Mouse (Mus musculus) embryo, embryonic 9.5 days (tissue): ENCODE measurements around the gene Arpin.

ENCODE experiments used
- DNase-seq: peaks from one replicate; pipeline ENCODE4 v3.0.0-alpha.2; 2017; ENCODE audit errors: extremely low spot score

The Arpin gene

DNA sequence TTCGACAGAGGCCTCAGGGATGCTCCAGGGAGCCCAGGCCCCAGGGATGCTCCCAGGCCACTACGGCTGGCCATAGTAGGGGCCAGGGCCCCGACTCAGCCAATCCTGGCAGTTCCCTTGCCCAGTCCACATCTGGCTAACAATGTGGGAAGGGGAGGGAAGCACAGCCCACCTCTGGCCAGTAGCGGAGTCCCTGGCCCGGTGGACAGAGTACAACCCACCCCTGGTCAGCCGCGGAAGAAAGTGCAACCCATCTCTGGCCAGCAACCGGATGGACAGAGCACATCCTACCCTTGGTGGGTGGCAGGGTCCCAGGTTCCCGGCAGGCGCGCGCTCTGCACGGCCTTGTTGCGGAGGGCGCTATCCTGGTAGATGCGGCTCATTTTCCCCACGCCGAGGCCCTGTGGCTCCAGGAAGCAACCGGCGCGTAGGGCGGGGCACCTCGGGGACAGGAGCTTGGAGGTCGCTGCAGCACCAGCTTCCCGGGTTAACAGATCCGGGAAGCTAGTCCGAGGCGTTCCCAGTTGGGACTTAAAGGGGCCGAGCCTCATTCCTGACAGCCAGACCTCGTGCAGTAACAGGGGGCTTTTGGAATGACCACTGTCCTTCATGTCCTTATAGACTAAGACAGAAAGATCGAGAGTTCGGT is at the start of gene Arpin:
TSS of gene Arpin (minus strand) at position 498 of the 649 bp plus-strand sequence.
- peak; percentile 80 for DNase-seq

DNA sequence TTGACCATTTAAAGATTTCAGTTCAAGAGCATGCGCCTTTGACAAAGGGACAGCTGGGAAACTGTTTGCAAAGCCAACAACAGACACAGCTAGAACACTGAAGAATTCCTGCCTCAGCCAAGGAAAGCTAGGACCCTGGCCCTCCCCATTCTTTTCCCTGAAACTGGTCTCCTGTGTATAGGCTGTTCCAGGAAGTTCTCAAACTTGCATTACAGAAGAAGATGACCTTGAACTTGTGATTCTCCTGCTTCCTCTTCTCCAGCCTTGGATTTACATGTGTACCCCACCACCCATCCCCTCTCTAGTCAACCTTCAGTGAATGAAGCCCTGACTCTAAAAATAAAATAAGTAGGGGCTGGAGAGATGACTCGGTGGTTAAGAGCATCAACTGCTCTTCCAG is 40.2 kb upstream of the Arpin start:
- no peak for DNase-seq

DNA sequence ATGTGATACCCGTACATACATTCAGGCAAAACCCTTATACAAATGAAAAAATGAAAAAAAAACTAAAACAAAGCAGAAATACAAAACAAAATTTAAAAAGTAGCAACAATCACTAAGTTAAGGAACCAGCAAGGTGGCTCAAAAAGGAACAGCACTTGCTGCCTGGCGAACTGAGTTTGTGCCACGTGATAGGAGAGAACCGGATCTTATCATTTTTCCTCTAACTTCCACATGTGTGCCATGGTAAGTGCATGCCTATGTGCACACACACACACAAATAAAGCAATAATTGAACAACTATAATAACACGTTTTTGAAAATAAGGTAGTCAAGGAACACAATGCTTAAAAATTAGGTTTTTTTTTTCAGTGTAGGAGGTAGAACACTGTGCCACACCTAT is 37.0 kb upstream of the Arpin start:
- no peak for DNase-seq

DNA sequence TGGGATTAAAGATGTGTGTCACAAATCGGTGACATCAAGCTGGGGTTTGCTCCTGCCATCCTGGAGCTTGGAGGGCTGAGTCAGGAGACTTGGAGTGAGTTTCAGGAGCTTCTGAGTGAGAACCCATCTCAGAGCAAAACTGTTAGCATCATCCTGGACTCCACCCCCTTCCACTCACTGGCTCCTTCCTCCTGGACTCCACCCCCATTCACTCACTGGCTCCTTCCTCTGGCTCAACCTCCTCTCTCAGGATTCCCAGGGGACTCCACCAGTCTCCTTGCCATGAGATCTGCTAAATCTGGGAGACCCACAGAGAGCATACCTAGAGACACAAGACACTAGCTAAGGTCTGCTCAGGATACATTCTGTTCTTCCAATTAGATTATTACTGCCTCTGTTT is 35.2 kb upstream of the Arpin start:
- no peak for DNase-seq

DNA sequence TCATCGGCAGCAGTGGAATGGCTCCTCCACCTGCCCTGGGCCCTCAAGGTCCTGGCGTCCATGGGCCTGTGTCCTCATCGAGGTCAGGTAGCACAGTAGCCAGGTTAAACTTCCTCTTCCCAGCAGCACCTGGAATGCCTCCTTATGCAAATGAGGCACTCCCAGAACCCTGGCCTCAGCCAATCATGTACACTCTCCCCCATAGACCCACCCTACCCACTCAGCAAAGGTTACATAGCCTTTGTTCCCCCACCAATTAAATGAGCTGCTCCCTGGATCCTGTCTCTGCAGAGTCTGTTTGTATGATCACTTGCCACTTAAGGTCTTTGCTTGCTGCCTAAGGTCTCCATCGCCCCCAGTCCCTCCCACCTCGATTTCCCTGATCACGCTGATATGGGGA is 33.2 kb upstream of the Arpin start:
- no peak for DNase-seq

DNA sequence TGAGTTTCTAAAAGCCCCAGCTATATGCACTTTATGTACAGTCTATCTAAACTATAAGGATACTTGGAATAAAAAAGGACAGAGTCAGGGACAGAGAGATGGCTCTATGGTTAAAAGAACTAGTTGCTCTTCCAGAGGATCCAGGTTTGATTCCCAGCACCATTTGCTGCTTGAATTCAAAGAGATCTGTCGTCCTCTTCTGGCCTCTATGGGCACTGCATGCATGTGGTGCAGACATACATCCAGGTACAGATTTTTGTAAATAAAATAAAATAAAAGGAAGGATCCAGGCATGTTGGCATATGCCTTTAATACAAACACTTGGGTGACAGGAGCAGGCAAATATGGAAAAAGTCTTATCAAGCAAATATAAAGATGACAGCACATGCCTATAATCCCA is 26.4 kb upstream of the Arpin start:
- DNase-seq, result no peak

DNA sequence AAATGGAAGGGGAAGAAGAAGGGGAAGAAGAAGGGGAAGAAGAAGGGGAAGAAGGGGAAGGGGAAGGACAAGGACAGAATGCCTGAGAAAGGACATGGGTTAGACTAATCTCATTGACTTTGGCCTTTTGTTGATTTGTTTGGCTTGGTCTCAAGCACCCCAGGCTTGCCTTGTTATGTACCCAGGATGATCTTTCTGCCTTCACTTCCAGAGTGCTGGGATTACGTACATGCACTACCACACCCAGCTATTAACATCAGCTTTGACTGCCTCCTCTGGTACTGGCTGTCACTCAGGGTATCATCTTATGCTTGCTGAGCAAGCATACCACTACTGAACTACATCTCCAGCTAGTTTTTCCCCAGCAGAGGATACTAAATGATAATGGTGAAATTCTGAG is 21.0 kb upstream of the Arpin start:
- no peak for DNase-seq

DNA sequence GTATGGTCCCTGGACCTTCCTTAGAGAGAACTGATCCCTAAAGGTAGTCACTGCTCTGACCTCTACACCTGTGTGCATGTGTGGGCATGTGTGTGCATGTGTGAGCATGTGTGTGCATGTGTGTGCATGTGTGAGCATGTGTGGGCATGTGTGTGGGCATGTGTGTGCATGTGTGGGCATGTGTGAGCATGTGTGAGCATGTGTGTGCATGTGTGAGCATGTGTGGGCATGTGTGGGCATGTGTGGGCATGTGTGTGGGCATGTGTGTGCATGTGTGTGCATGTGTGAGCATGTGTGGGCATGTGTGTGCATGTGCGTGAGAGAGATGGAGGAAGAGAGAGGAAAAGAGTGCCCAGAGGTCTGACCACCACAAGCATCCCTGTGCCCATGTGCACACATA is 19.7 kb upstream of the Arpin start:
- DNase-seq, result no peak

DNA sequence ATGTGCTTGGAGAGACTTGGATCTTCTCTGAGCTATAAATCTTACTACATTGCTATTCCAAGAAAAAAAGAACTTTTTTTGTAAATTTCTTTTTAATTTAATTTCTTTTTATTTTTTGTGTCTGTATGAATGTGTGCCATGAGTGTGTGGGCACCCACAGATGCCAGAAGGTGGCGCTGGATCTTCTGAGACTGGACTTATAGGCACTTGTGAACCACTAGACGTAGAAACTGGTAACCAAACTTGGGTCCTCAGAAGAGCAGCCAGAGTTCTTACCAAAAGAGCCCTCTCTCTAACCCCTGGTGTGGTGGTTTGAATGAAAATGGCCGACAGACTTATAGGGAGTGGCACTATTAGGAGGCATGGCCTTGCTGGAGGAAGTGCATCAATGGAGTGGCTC is 15.9 kb upstream of the Arpin start:
- no peak for DNase-seq

DNA sequence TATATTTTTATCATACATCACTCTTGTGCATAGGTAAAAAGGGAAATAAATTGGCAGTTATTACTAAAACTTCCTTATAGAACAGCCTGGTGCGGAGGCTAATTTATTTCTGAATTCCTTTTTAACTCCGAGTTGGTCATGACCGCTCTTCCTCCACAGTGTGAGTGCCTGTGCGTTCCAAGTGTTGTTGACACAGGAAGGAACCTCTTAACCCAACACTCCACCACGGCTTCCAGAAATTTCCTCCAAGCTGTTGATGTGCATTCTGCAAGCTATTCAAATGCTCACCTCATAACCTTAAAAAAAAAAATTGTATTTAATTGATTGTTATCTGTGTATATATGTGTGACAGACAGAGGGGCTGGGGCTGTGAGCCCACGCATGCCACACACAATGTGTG is 15.1 kb upstream of the Arpin start:
- no peak for DNase-seq

DNA sequence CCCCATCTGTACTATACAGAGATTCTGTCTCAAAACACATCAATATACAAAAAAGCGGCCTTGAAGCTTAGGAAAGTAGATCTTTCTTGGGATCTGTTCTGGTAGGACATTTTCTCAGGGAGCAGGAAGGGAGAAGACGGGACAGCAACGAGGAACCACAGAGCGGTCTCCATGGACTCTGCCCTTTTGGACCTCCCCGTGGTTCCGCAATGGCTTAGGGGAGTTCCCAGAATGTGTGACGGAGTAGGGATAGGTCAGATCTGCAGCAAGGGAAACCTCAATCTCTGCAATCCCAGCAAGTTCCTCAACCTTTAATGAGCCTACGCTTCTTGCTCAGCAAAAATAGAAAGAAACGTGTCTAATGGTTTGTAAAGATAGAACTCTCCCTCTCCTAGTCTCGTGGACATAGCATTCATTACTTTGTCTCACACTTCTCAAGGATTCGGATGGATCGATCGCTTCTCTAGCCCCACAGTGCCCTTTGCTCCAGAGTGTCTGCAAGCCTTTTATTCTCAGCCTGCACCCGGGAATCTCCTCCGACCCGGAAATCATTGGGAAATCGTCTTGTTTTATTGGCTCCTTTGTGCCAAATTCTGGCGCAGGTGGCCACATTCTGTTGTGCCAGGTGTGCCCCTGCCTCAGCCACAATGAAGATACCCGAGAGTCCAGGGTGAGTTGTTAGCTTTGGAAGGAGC is 499 bp upstream of the Arpin start:
- peak; percentile 43 for DNase-seq

DNA sequence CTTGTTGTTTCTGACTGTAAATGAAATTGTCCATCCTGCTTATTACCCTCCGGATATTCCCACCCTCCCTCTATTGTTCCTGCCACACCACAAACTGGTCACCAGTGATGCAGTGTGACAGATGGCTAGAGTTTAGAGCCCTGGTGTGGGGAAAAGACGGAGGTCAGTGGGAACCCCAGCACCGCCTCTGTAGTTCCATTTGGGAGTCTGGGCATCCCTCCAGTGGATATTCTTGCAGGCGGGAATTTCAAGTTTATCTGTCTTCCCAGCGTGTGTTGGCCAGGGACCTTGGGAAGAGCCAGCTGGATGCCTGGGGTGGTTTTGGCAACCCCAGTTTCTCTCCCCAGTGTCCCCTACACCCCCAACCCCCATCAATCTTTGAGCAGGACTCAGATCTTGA is 698 bp downstream of the Arpin start:
- DNase-seq, result no peak

DNA sequence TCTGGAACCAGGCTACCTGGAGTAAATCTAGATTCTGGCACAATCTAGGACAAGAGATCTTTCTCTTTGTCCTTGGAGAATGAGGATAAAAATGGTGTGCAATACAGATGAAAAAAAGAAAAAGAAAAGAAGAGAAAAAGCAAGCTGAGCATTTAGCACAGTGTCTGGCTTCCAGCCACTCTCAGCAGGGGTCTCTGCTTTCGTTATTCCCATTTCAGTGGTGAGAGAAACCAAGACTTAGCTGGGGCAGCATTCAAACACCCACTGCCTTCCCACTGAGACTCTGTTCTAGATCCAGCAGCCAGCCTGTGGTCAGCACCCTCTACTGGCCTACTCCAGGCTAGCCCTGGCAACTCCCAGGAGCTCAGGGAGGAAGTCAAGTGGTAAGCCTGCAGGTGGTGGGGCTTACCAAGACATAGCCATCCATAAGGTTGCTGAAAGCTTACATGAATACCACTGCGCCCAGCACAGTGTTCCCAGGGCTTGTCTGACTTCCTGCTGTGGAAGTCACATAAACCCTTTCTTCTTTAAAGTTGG is 6.6 kb downstream of the Arpin start:
- DNase-seq, result no peak

DNA sequence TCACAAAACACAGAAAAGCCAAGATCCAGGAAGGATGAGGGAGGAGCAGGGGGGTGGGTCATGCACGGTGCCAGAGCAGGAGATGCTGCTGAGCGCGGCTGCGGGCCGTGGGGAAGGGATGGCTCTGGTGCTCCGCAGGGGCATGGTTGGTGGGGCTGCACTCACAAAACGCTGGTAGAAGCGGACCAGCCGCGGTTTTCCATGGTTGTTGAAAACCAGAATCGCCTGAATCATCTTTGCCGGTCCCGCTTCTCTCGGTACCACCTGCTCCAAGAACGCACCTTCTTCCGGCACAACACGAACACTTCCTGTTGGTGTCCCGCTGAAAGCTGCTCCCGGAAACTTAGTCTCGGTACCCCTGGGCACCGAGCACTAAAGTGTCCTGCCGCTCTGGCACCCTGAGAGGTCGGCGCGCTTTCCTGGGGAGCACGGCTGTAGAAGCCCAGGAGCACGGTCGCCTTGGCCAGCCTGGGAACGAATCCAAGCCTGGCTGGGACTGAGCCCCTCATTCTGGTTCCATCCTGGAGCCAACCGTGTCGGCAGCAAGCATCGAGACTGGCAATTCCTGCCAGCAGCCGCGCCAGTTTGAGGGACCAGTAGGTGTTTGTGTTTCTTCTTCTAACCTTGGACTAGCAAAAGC is 14.7 kb downstream of the Arpin start, which contains the start of gene Ap3s2:
TSS of gene Ap3s2 (minus strand) at position 306 of the 640 bp plus-strand sequence.
- DNase-seq, result peak; percentile 92

DNA sequence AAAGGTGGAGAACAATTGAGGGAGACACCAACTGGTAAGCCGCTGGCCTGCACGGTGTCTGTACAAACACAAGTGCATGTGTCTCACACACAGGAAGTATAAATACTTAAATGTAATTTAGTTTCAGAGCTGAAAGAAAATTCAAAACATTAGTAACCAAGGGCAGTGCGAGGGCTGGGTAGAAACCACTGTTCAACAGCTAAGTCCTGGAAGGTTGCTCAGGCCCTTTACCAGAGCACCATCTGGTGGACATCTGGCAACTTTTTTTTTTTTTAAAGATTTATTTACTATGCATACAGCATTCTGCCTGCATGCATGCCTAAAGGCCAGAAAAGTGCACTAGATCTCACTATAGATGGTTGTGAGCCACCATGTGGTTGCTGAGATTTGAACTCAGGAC is 20.6 kb downstream of the Arpin start:
- peak; percentile 27 for DNase-seq

DNA sequence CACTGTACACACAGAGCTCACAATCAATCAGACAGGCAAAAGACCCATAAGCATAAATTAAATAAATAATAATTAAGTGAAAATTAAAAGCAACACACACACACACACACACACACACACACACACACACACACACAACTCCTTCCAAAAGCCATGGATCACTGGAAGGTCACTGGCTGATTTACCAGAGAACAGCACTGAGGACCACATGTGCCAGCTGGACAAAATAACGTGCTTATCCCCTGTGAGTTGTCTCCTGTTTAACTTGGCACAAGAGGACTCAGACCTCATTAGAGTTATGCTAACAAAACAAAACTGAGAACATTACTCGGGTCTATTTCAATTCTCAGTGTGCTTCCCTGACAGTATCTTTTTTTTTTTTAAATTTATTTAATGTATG is 27.8 kb downstream of the Arpin start:
- DNase-seq, result no peak

DNA sequence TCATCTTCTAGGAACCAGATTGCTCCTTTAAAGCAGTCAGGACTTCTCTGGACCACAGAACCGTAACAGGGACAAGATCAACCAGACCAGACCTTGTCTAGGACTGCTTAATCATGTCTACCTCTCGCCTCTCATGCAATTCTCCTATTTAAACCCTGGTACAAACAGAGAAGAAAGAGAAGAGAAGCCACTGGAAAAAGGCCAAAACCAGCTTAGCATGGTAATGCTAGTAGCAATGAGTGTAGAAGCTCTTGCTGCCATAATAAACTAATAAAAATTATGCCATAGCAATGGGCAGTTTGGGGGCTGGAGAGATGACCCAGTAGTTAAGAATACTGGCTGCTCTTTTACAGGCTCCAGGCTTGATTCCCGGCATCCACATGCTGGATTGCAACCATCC is 28.2 kb downstream of the Arpin start:
- DNase-seq, result no peak

DNA sequence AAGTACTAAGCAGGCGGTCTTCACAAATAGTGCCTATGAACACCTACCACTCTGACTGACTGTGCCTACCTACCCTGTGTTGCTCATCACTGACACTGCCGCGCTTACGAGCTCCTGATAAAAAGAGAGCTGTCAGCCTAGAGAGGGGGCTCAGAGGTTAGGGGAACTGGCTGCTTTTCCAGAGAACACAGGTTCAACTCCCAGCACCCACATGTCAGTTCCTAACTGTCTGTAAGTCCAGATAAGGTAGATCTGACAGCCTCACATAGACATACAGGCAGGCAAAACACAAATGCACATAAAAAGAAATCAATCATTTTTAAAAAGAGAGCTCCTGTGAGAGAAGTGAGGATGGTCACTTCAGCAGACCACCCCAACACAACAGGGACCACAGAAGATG is 30.0 kb downstream of the Arpin start:
- no peak for DNase-seq

DNA sequence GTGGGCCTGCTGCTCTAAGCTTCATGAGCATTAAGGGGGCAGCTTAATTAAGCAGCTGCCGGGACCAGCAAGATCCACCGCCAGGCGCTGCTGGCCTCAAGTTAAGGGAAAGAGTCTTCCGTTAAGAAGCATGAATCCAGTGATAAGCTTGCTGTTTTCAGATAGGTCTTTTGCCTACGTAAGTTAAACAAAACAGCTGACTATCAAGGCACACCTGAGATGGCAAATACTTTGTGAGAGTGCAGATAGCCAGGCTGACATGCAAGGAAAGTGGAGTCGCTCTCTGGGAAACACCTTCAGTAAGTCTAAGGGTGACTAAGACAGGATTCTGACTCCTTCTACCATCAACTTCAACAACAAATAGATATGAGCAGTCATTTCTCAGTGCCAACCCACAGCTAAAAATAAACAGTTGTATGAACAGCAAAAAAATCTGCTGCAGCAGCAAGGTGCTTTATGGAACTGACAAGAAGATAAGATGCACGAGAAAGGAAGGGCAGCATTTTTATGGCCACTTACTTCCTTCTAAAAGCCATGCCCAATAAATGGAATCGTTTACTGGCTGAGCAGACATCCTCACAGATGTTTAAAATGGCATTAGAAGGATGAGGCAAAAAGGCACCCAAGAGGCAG is 31.9 kb downstream of the Arpin start:
- DNase-seq, result no peak

DNA sequence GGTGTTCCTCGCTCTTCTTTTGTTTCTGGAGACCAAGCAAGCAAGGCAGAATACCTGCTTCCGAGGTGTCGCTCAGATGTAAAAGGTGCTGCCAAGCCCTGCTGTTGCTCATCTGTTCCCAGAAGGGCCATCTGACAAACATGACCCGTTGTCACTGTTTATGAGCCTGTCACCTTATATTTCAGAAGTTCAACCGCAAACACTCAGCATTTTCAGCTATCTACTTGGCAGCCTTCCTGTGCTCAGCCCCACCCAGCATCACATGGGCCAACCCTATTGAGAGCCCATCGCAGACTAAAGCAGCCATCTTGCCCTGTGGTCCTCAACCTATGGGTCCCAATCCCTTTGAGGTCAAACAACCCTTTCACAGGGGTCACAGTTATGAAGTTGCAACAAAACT is 34.4 kb downstream of the Arpin start:
- no peak for DNase-seq

DNA sequence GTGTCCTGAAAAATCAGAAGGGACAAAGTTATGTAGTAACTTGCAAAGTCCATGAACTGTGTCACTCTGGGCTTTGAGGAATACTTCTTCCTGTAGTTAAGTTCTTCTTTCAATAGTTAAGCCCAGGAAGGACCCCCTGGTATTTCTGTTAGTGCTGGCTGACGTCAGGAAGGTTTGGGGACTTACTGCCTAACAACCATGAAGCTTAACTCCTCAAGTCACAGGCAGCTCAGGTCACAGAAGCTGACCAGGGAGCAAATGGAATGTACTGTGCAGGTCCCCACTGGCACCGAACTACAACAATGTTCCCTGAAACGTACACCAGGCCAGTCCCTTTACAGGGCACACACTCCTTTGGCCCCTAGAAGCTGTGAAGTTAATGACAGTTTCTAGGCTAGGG is 39.9 kb downstream of the Arpin start:
- DNase-seq, result no peak

DNA sequence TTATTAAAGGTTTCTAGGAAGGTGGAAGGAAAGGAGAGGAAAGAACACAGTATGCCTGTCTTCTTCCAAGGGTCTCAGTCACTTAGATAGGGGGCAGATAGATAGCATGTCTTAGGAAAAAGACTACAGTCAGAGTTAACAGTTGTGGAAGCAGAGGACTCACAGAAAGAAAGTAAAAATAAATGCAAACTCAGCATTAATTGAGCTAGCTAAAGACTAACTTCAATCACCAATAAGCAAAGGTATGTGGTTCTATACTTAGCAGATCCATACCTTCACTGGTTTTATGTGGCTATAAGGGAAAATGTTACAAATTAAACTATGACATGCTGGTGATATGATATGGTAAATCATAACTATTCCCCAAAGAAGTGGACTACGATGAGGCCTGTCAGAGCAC is 40.4 kb downstream of the Arpin start:
- DNase-seq, result no peak
